Mouse (Mus musculus) kidney, adult 18-20 months (tissue): Measurements from ENCODE around the gene Vmn2r43.
"Not testable (repeated sequence)": the region's sequence is repeated elsewhere in the genome, so short reads cannot be mapped to it uniquely, and the experiment has no call there.

Experiments
- DNase-seq: peaks from one replicate; pipeline ENCODE4 v3.0.0; 2021

The Vmn2r43 gene

DNA sequence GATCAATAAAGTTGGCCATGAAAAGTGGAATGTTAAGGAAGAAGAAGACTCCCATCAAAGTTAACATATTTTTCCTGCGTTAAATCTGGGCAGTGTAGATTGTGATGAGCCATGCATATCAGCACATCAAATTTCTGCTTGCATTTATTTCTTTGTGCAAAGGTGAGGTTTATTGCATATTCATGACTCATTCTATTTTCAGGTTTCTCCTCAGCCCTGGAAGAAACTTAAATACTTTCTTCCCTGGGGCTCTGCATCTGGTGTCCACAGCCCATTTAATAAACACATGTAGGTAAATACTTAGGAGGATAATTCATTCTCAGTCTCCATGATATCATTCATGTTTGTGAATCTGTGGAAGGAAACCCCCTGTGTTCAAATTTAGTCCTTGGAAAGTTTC lies at the start of gene Vmn2r43:
TSS of gene Vmn2r43 (minus strand) at position 101 of the 400 bp plus-strand sequence.
- not testable (repeated sequence) for DNase-seq

DNA sequence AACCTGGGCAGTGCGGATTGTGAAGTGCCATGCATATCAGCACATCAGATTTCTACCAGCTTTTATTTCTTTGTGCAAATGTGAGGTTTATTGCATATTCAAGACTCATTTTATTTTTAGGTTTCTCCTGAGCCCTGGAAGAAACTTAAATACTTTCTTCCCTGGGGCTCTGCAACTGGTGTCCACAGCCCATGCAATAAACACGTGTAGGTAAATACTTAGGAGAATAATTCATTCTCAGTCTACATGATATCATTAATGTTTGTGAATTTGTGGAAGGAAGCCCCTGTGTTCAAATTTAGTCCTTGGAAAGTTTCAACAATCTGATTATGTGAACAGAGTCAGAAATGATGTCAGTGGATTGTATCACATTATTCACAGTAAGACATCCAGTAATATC lies 60.2 kb downstream of the Vmn2r43 start, which contains the start of gene Vmn2r42:
TSS of gene Vmn2r42 (minus strand) at position 101 of the 400 bp plus-strand sequence.
- not testable (repeated sequence) for DNase-seq
